Mouse (Mus musculus) retina, adult 2 months (tissue): ENCODE results near the gene Ulk1.
A peak's percentile ranks its signal among the peaks of the same experiment; 100 is the strongest.
"Not testable (repeated sequence)": the region's sequence is repeated elsewhere in the genome, so short reads cannot be mapped to it uniquely, and the experiment has no call there.

Experiments used
- DNase-seq: peaks from one replicate; pipeline ENCODE4 v3.0.0-alpha.2; 2012; ENCODE audit warnings: low read depth, low spot score

Ulk1 gene

GRCm38 (mm10) chr5:110809667-110810325 lies at the start of gene Ulk1:
Ulk1 (minus strand) TSS chr5:110810097.
- peak; percentile 97 for DNase-seq

GRCm38 (mm10) chr5:110859013-110859650 lies 49.2 kb upstream of the Ulk1 start:
- no peak for DNase-seq

GRCm38 (mm10) chr5:110857091-110857490 lies 47.2 kb upstream of the Ulk1 start:
- DNase-seq = no peak

- no peak for DNase-seq
These were observed 43.1 kb upstream of the Ulk1 start for GRCm38 (mm10) chr5:110852990-110853389.

- DNase-seq = no peak
These were observed 31.4 kb upstream of the Ulk1 start for GRCm38 (mm10) chr5:110841046-110841862.

GRCm38 (mm10) chr5:110840465-110840864 lies 30.6 kb upstream of the Ulk1 start:
- DNase-seq = no peak

- DNase-seq = peak; percentile 95
These were observed 29.9 kb upstream of the Ulk1 start, which contains the start of the genes Hscb and Chek2 for GRCm38 (mm10) chr5:110839678-110840365. Hscb (minus strand) TSS chr5:110839777. Chek2 (plus strand) TSS chr5:110839979.

- no peak for DNase-seq
These were observed 29.3 kb upstream of the Ulk1 start for GRCm38 (mm10) chr5:110839038-110839677.

GRCm38 (mm10) chr5:110838016-110838415 lies 28.1 kb upstream of the Ulk1 start:
- DNase-seq = not testable (repeated sequence)

- no peak for DNase-seq
These were observed 26.1 kb upstream of the Ulk1 start for GRCm38 (mm10) chr5:110835959-110836358.

GRCm38 (mm10) chr5:110831036-110831720 lies 21.3 kb upstream of the Ulk1 start:
- no peak for DNase-seq

GRCm38 (mm10) chr5:110827576-110827975 lies 17.7 kb upstream of the Ulk1 start:
- DNase-seq = no peak

- no peak for DNase-seq
These were observed 17.0 kb upstream of the Ulk1 start for GRCm38 (mm10) chr5:110826781-110827495.

GRCm38 (mm10) chr5:110824421-110824820 lies 14.5 kb upstream of the Ulk1 start:
- DNase-seq = no peak

GRCm38 (mm10) chr5:110808821-110809666 lies 853 bp downstream of the Ulk1 start:
- no peak for DNase-seq

- peak; percentile 49 for DNase-seq
These were observed 1.8 kb downstream of the Ulk1 start for GRCm38 (mm10) chr5:110808061-110808631.

- no peak for DNase-seq
These were observed 2.4 kb downstream of the Ulk1 start for GRCm38 (mm10) chr5:110807453-110807852.

GRCm38 (mm10) chr5:110806676-110807075 lies 3.2 kb downstream of the Ulk1 start:
- DNase-seq = no peak

- no peak for DNase-seq
These were observed 3.7 kb downstream of the Ulk1 start for GRCm38 (mm10) chr5:110806154-110806553.
